10 mouse cellular contexts compared by ENCODE assay signal in genomic region chr7:100228957-100229356, GRCm38 (mm10). TPM values are rescaled to one million over a fixed set of nuclear protein-coding genes. Genes with fewer than 3 reads are reported as not detected.
DNase-seq lines count a peak whose midpoint lies in the region; ATAC-seq and TF ChIP-seq lines count a peak whose summit lies in the region.
"Had no signal": no experiment of that assay in that cellular context is flagged by ENCODE, and none has a peak within 500 bp of the region (broad histone marks: within the 10 kb centered on the region; RNA-seq: fewer than 3 reads in every experiment).

No protein-coding gene starts in this region.

- H3K9ac ChIP-seq in hindbrain, embryonic 11.5 days (ENCODE audit: low read depth, low read length), result no peak overlapping the region
- peak overlapping the region; percentile 90 for H3K9ac ChIP-seq in midbrain, embryonic 14.5 days (replicated peaks; ENCODE audit: low read length)

- no peaks in the 10 kb centered on the region for H3K36me3 ChIP-seq in embryonic facial prominence, embryonic 10.5 days (replicated peaks)
- no peaks in the 10 kb centered on the region for H3K36me3 ChIP-seq in hindbrain, embryonic 11.5 days (ENCODE audit: control insufficient read depth, insufficient read depth, low read length)
- no peaks in the 10 kb centered on the region for H3K36me3 ChIP-seq in midbrain, embryonic 14.5 days (ENCODE audit: control insufficient read depth, insufficient read depth, low read length)

- H3K27me3 ChIP-seq in embryonic facial prominence, embryonic 10.5 days (replicated peaks; ENCODE audit: low read depth, poor library complexity, severe bottlenecking), result 0 out of 2 replicates have a peak, but pooled peaks cover 5% of the 10 kb centered on the region
- no peaks in the 10 kb centered on the region for H3K27me3 ChIP-seq in hindbrain, embryonic 11.5 days (ENCODE audit: control insufficient read depth, insufficient read depth, low read length)
- no peaks in the 10 kb centered on the region for H3K27me3 ChIP-seq in midbrain, embryonic 14.5 days (ENCODE audit: control insufficient read depth, insufficient read depth, low read length)

- H3K4me2 ChIP-seq in hindbrain, embryonic 11.5 days (replicated peaks; ENCODE audit: low read depth, low read length), result peak overlapping the region; percentile 90
- H3K4me2 ChIP-seq in midbrain, embryonic 14.5 days (ENCODE audit: low read length), result peak overlapping the region; percentile 75

- 70% methylated on average over 3 of the region's 3 CpGs for WGBS in embryonic facial prominence, embryonic 10.5 days
- WGBS in hindbrain, embryonic 11.5 days, result 74% methylated on average over 3 of the region's 3 CpGs
- WGBS in midbrain, embryonic 14.5 days, result 73% methylated on average over 3 of the region's 3 CpGs

- peak overlapping the region; percentile 94 for H3K27ac ChIP-seq in layer of hippocampus, adult 2 months
- H3K27ac ChIP-seq in embryonic facial prominence, embryonic 10.5 days (replicated peaks), result no peak overlapping the region
- no peak overlapping the region for H3K27ac ChIP-seq in hindbrain, embryonic 11.5 days (ENCODE audit: low read depth, low read length)
- H3K27ac ChIP-seq in midbrain, embryonic 14.5 days (replicated peaks; ENCODE audit: low read depth, low read length), result no peak overlapping the region

- DNase-seq in layer of hippocampus, adult 2 months (ENCODE audit: low spot score in 2 of 2), result no peak
- no peak for DNase-seq in layer of hippocampus, adult 9-11 months
- DNase-seq in embryonic facial prominence, embryonic 10.5 days (ENCODE audit: low spot score), result no peak
- DNase-seq in hindbrain, embryonic 11.5 days (ENCODE audit: low spot score), result no peak
- no peak for DNase-seq in midbrain, embryonic 14.5 days
- no peak for DNase-seq in urinary bladder, postnatal 10 days (ENCODE audit: low spot score)
- DNase-seq in adrenal gland, adult (ENCODE audit: inconsistent age in 2 of 2, low spot score in 1 of 2), result no peak
- DNase-seq: cerebellum, postnatal 36 days had no signal

- TF ChIP-seq CTCF in layer of hippocampus, adult 2 months (conservative IDR thresholded peaks at IDR 0.05), result no peak

- peak overlapping the region; percentile 94 for H3K4me3 ChIP-seq in layer of hippocampus, adult 2 months
- peak overlapping the region; percentile 74 for H3K4me3 ChIP-seq in embryonic facial prominence, embryonic 10.5 days
- peak overlapping the region; percentile 90 for H3K4me3 ChIP-seq in hindbrain, embryonic 11.5 days (ENCODE audit: low read depth, low read length)
- H3K4me3 ChIP-seq in midbrain, embryonic 14.5 days (replicated peaks; ENCODE audit: low read depth, low read length), result peak overlapping the region; percentile 89

- H3K4me1 ChIP-seq in embryonic facial prominence, embryonic 10.5 days, result peaks cover 20% of the 10 kb centered on the region
- no peaks in the 10 kb centered on the region for H3K4me1 ChIP-seq in hindbrain, embryonic 11.5 days (replicated peaks; ENCODE audit: control insufficient read depth, insufficient read depth, low read length)
- H3K4me1 ChIP-seq in midbrain, embryonic 14.5 days (ENCODE audit: control insufficient read depth, insufficient read depth, low read length), result peaks cover 15% of the 10 kb centered on the region

- ATAC-seq in hindbrain, embryonic 11.5 days (ENCODE audit: low FRiP score), result no peak
- ATAC-seq in midbrain, embryonic 14.5 days (ENCODE audit: low FRiP score, low TSS enrichment), result no peak
- ATAC-seq in erythroid progenitor cell, adult 5-6 weeks (replicated peaks; ENCODE audit: low FRiP score, poor library complexity, severe bottlenecking), result no peak

- H3K9me3 ChIP-seq in embryonic facial prominence, embryonic 10.5 days, result no peaks in the 10 kb centered on the region
- H3K9me3 ChIP-seq in hindbrain, embryonic 11.5 days (ENCODE audit: control insufficient read depth, low read length), result no peaks in the 10 kb centered on the region
- no peaks in the 10 kb centered on the region for H3K9me3 ChIP-seq in midbrain, embryonic 14.5 days (ENCODE audit: control insufficient read depth, low read length)

RNA-seq across cellular contexts. Expression of gene Pgm2l1, which starts 1.8 kb away (rescaled TPM):
- total RNA-seq in layer of hippocampus, adult 2 months (2021), result 100 to 1,000 TPM; 282 to 286 TPM
- polyA plus RNA-seq in embryonic facial prominence, embryonic 10.5 days (2016; fragmentation: Nextera tagmentation; extraction: Ambion mirVana), result 4.0 and 4.4 TPM in 2 replicates
- 9.1 and 14.9 TPM in 2 replicates for polyA plus RNA-seq in hindbrain, embryonic 11.5 days (2014; fragmentation: Nextera tagmentation; extraction: Ambion mirVana)
- 30.3 and 38.3 TPM in 2 replicates for polyA plus RNA-seq in midbrain, embryonic 14.5 days (2014; fragmentation: Nextera tagmentation; extraction: Ambion mirVana)
- total RNA-seq in erythroid progenitor cell, adult 5-6 weeks (2015; ENCODE audit: low replicate concordance), result 14.1 and 19.3 TPM in 2 replicates
- 16.0 and 18.9 TPM in 2 replicates for total RNA-seq in erythroid progenitor cell, adult 5-6 weeks (2017; ENCODE audit: low replicate concordance)

RNA-seq across cellular contexts. Expression of gene Kcne3, which starts 52.7 kb away (rescaled TPM):
- total RNA-seq in layer of hippocampus, adult 2 months (2021), result 1 to 10 TPM in 1 of 2 experiments, under 1 TPM in 1; 0.54 to 1.2 TPM
- polyA plus RNA-seq in embryonic facial prominence, embryonic 10.5 days (2016; fragmentation: Nextera tagmentation; extraction: Ambion mirVana), result 17.0 and 19.7 TPM in 2 replicates
- polyA plus RNA-seq in hindbrain, embryonic 11.5 days (2014; fragmentation: Nextera tagmentation; extraction: Ambion mirVana), result 3.4 and 3.9 TPM in 2 replicates
- polyA plus RNA-seq in midbrain, embryonic 14.5 days (2014; fragmentation: Nextera tagmentation; extraction: Ambion mirVana), result 0.58 and 0.89 TPM in 2 replicates
- total RNA-seq in erythroid progenitor cell, adult 5-6 weeks (2015; ENCODE audit: low replicate concordance), result not detected in 2 replicates
- not detected in 2 replicates for total RNA-seq in erythroid progenitor cell, adult 5-6 weeks (2017; ENCODE audit: low replicate concordance)

RNA-seq across cellular contexts. Expression of gene P4ha3, which starts 56.4 kb away (rescaled TPM):
- total RNA-seq in layer of hippocampus, adult 2 months (2021), result 1 to 10 TPM; 6.4 to 8.3 TPM
- 1.6 and 2.3 TPM in 2 replicates for polyA plus RNA-seq in embryonic facial prominence, embryonic 10.5 days (2016; fragmentation: Nextera tagmentation; extraction: Ambion mirVana)
- 7.4 and 9.6 TPM in 2 replicates for polyA plus RNA-seq in hindbrain, embryonic 11.5 days (2014; fragmentation: Nextera tagmentation; extraction: Ambion mirVana)
- 6.8 and 7.8 TPM in 2 replicates for polyA plus RNA-seq in midbrain, embryonic 14.5 days (2014; fragmentation: Nextera tagmentation; extraction: Ambion mirVana)
- not detected in 2 replicates for total RNA-seq in erythroid progenitor cell, adult 5-6 weeks (2015; ENCODE audit: low replicate concordance)
- total RNA-seq in erythroid progenitor cell, adult 5-6 weeks (2017; ENCODE audit: low replicate concordance), result not detected in 2 replicates
- total RNA-seq: granulocyte monocyte progenitor cell, adult 5-6 weeks had no signal
